Mouse (Mus musculus) forebrain, embryonic 14.5 days (tissue): Measurements from ENCODE around the gene Rtkn. TPM values are rescaled to one million over a fixed set of nuclear protein-coding genes. Genes with fewer than 3 reads are reported as not detected.

ENCODE experiments used
- ATAC-seq: fragments of 200-750 bp; cut with Nextera tagmentation; 2 replicates; pipeline ENCODE4 v1.8.0; 2017; ENCODE audit warnings: mild to moderate bottlenecking, moderate library complexity
- DNase-seq: peaks from one replicate; pipeline ENCODE4 v3.0.0-alpha.2; 2015; ENCODE audit warnings: low spot score
- H3K27ac ChIP-seq: fragments of 300-500 bp; sonication (generic); 2 replicates; pipeline ENCODE4 v1.5.1; 2014; ENCODE audit warnings: low read depth, mild to moderate bottlenecking, control low read depth, low read length, moderate library complexity
- H3K27me3 ChIP-seq: fragments of 300-500 bp; sonication (generic); replicated peaks from 2 replicates; pipeline ENCODE4 v1.6.1; 2014; ENCODE audit warnings: low read length, control low read depth, mixed read lengths; ENCODE audit not compliant: control insufficient read depth, insufficient read depth
- H3K36me3 ChIP-seq: fragments of 300-500 bp; sonication (generic); 2 replicates; pipeline ENCODE4 v1.6.1; 2014; ENCODE audit warnings: low read length, control low read depth; ENCODE audit not compliant: control insufficient read depth, insufficient read depth
- H3K4me1 ChIP-seq: fragments of 300-500 bp; sonication (generic); 2 replicates; pipeline ENCODE4 v1.6.1; 2014; ENCODE audit warnings: antibody characterized with exemption, low read length, control low read depth; ENCODE audit not compliant: control insufficient read depth, insufficient read depth
- H3K4me2 ChIP-seq: fragments of 300-500 bp; sonication (generic); 2 replicates; pipeline ENCODE4 v1.6.1; 2014; ENCODE audit warnings: mild to moderate bottlenecking, control low read depth, low read length
- H3K4me3 ChIP-seq: fragments of 300-500 bp; sonication (generic); 2 replicates; pipeline ENCODE4 v1.5.1; 2014; ENCODE audit warnings: low read depth, low read length, control low read depth
- H3K9ac ChIP-seq: fragments of 300-500 bp; sonication (generic); 2 replicates; pipeline ENCODE4 v1.6.1; 2014; ENCODE audit warnings: mild to moderate bottlenecking, low read length, control low read depth, moderate library complexity
- H3K9me3 ChIP-seq: fragments of 300-500 bp; sonication (generic); replicated peaks from 2 replicates; pipeline ENCODE4 v1.6.1; 2016; ENCODE audit warnings: low read length, control low read depth, mixed read lengths; ENCODE audit not compliant: control insufficient read depth
- WGBS: fragments of 180-500 bp; shearing (Covaris S2); extraction: QIAGEN DNeasy Blood & Tissue Kit; methylation state at CpG from one replicate; pipeline ENCODE4 v1.1.7; 2014; 5-methylcytosine and 5-hydroxymethylcytosine counted together
- polyA plus RNA-seq: library from polyadenylated mRNA; unstranded; fragments of >200 nt; fragmentation: Nextera tagmentation; extraction: Ambion mirVana; gene quantifications from 2 replicates; pipeline ENCODE4 v1.2.1, GENCODE M21; 2014

Gene Rtkn
- polyA plus RNA-seq: 4.7 and 4.8 TPM in 2 replicates

GRCm38 (mm10) chr6:83134951-83135513 lies at the start of gene Rtkn:
Rtkn (plus strand) TSS chr6:83135463.
- peaks cover 12% of the 10 kb centered on the region for H3K4me1 ChIP-seq
- H3K36me3 ChIP-seq: no peaks in the 10 kb centered on the region
- H3K4me2 ChIP-seq: peak within 1 kb of the TSS; percentile 67
- no peak within 1 kb of the TSS for H3K4me3 ChIP-seq
- ATAC-seq (no peak), DNase-seq (no peak)
- H3K9me3 ChIP-seq: no peaks in the 10 kb centered on the region
- H3K9ac ChIP-seq: no peak within 1 kb of the TSS
- H3K27ac ChIP-seq: no peak within 1 kb of the TSS
- H3K27me3 ChIP-seq: peaks cover 7% of the 10 kb centered on the region; the same call in 1 of the 2 replicates
- WGBS: 56% methylated on average over 7 of the region's 7 CpGs

GRCm38 (mm10) chr6:83086121-83087035 lies 48.9 kb upstream of the Rtkn start, which contains the start of gene Lbx2:
Lbx2 (plus strand) TSS chr6:83086367.
- no peaks in the 10 kb centered on the region for H3K9me3 ChIP-seq
- H3K27ac ChIP-seq: no peak within 1 kb of the TSS
- H3K27me3 ChIP-seq: peaks cover 76% of the 10 kb centered on the region
- no peaks in the 10 kb centered on the region for H3K4me1 ChIP-seq
- H3K36me3 ChIP-seq: 0 out of 2 replicates have a peak, but pooled peaks cover 5% of the 10 kb centered on the region
- no peak within 1 kb of the TSS for H3K4me3 ChIP-seq
- H3K9ac ChIP-seq: no peak within 1 kb of the TSS
- DNase-seq: no peak
- no peak within 1 kb of the TSS for H3K4me2 ChIP-seq
- ATAC-seq: no peak
- 2% methylated on average over 42 of the region's 42 CpGs for WGBS

GRCm38 (mm10) chr6:83087205-83087925 lies 47.9 kb upstream of the Rtkn start:
- H3K4me2 ChIP-seq: 0 out of 2 replicates have a peak overlapping the region, but pooled peaks have one; percentile 4
- WGBS: under 1% methylated on average over 47 of the region's 47 CpGs
- ATAC-seq: no peak
- H3K27ac ChIP-seq: no peak overlapping the region
- H3K4me3 ChIP-seq: peak overlapping the region; percentile 8; the same call in 1 of the 2 replicates
- H3K9ac ChIP-seq: no peak overlapping the region
- no peaks in the 10 kb centered on the region for H3K9me3 ChIP-seq
- H3K27me3 ChIP-seq: peaks cover 75% of the 10 kb centered on the region
- H3K36me3 ChIP-seq: 0 out of 2 replicates have a peak, but pooled peaks cover under 1% of the 10 kb centered on the region
- H3K4me1 ChIP-seq: no peaks in the 10 kb centered on the region
- DNase-seq: no peak

- DNase-seq (no peak), ATAC-seq (no peak)
- peaks cover 70% of the 10 kb centered on the region for H3K27me3 ChIP-seq
- H3K36me3 ChIP-seq: no peaks in the 10 kb centered on the region
- no peak overlapping the region for H3K9ac ChIP-seq
- under 1% methylated on average over 9 of the region's 9 CpGs for WGBS
- H3K4me2 ChIP-seq: no peak overlapping the region
- no peak overlapping the region for H3K27ac ChIP-seq
- no peaks in the 10 kb centered on the region for H3K4me1 ChIP-seq
- no peaks in the 10 kb centered on the region for H3K9me3 ChIP-seq
- no peak overlapping the region for H3K4me3 ChIP-seq
These were observed 47.4 kb upstream of the Rtkn start for GRCm38 (mm10) chr6:83087926-83088260.

- no peaks in the 10 kb centered on the region for H3K9me3 ChIP-seq
- H3K4me1 ChIP-seq: no peaks in the 10 kb centered on the region
- H3K4me2 ChIP-seq: no peak overlapping the region
- H3K27ac ChIP-seq: no peak overlapping the region
- WGBS: 47% methylated on average over 6 of the region's 6 CpGs
- H3K4me3 ChIP-seq: no peak overlapping the region
- ATAC-seq (no peak), DNase-seq (no peak)
- peaks cover 26% of the 10 kb centered on the region for H3K27me3 ChIP-seq
- H3K36me3 ChIP-seq: no peaks in the 10 kb centered on the region
- no peak overlapping the region for H3K9ac ChIP-seq
These were observed 42.7 kb upstream of the Rtkn start for GRCm38 (mm10) chr6:83092416-83093127.

GRCm38 (mm10) chr6:83095968-83096367 lies 39.3 kb upstream of the Rtkn start:
- no peaks in the 10 kb centered on the region for H3K9me3 ChIP-seq
- no peaks in the 10 kb centered on the region for H3K36me3 ChIP-seq
- H3K27me3 ChIP-seq: 0 out of 2 replicates have a peak, but pooled peaks cover under 1% of the 10 kb centered on the region
- no peak overlapping the region for H3K9ac ChIP-seq
- H3K4me3 ChIP-seq: no peak overlapping the region
- no peaks in the 10 kb centered on the region for H3K4me1 ChIP-seq
- 49% methylated on average over 6 of the region's 6 CpGs for WGBS
- H3K4me2 ChIP-seq: no peak overlapping the region
- ATAC-seq (no peak), DNase-seq (no peak)
- no peak overlapping the region for H3K27ac ChIP-seq

GRCm38 (mm10) chr6:83098411-83098810 lies 36.9 kb upstream of the Rtkn start:
- Histone ChIP-seq H3K4me2 (no peak overlapping the region), H3K9me3 (no peaks in the 10 kb centered on the region), H3K4me1 (peaks cover 12% of the 10 kb centered on the region), H3K27me3 (no peaks in the 10 kb centered on the region), H3K9ac (no peak overlapping the region), H3K27ac (no peak overlapping the region), H3K4me3 (no peak overlapping the region), H3K36me3 (no peaks in the 10 kb centered on the region)
- WGBS: 83% methylated on average over 2 of the region's 2 CpGs
- no peak for ATAC-seq
- no peak for DNase-seq

- WGBS: 1% methylated on average over 25 of the region's 25 CpGs
- Histone ChIP-seq H3K9me3 (no peaks in the 10 kb centered on the region), H3K27ac (peak within 1 kb of the TSS; percentile 66), H3K27me3 (no peaks in the 10 kb centered on the region), H3K4me3 (peak within 1 kb of the TSS; percentile 72), H3K9ac (peak within 1 kb of the TSS; percentile 80), H3K4me1 (peaks cover 12% of the 10 kb centered on the region), H3K36me3 (no peaks in the 10 kb centered on the region), H3K4me2 (peak within 1 kb of the TSS; percentile 100)
- DNase-seq (peak; percentile 91), ATAC-seq (peak; percentile 80)
These were observed 34.0 kb upstream of the Rtkn start, which contains the start of the genes Ccdc142 and Gm42688 for GRCm38 (mm10) chr6:83101316-83101687. Ccdc142 (plus strand) TSS chr6:83101601. Gm42688 (plus strand) TSS chr6:83101617.
